Mouse (Mus musculus): ENCODE results near the gene Clec11a. TPM values are rescaled to one million over a fixed set of nuclear protein-coding genes. Genes with fewer than 3 reads are reported as not detected.
A peak's percentile ranks its signal among the peaks of the same experiment; 100 is the strongest.
"Not testable (repeated sequence)": the region's sequence is repeated elsewhere in the genome, so short reads cannot be mapped to it uniquely, and the experiment has no call there.

Clec11a gene
- total RNA-seq, 1 experiment from 2014 or later, result 4.2 TPM

- no peak for ATAC-seq (replicated peaks in 1 of 2; ENCODE audit: insufficient read depth in 1 of 2, low FRiP score in 2 of 2, low TSS enrichment in 1 of 2, low read depth in 1 of 2, poor library complexity in 2 of 2, severe bottlenecking in 2 of 2)
These were observed 3.1 kb downstream of the Clec11a start for GRCm38 (mm10) chr7:44303346-44304340.

- ATAC-seq (replicated peaks in 1 of 2; ENCODE audit: insufficient read depth in 1 of 2, low FRiP score in 2 of 2, low TSS enrichment in 1 of 2, low read depth in 1 of 2, poor library complexity in 2 of 2, severe bottlenecking in 2 of 2), result not testable (repeated sequence)
These were observed 9.2 kb downstream of the Clec11a start for GRCm38 (mm10) chr7:44297501-44297900.

- no peak for ATAC-seq (replicated peaks in 1 of 2; ENCODE audit: insufficient read depth in 1 of 2, low FRiP score in 2 of 2, low TSS enrichment in 1 of 2, low read depth in 1 of 2, poor library complexity in 2 of 2, severe bottlenecking in 2 of 2)
These were observed 15.3 kb downstream of the Clec11a start for GRCm38 (mm10) chr7:44291418-44291817.

GRCm38 (mm10) chr7:44290986-44291385 lies 15.7 kb downstream of the Clec11a start:
- no peak for ATAC-seq (replicated peaks in 1 of 2; ENCODE audit: insufficient read depth in 1 of 2, low FRiP score in 2 of 2, low TSS enrichment in 1 of 2, low read depth in 1 of 2, poor library complexity in 2 of 2, severe bottlenecking in 2 of 2)

GRCm38 (mm10) chr7:44287760-44288159 lies 18.9 kb downstream of the Clec11a start:
- no peak for ATAC-seq (replicated peaks in 1 of 2; ENCODE audit: insufficient read depth in 1 of 2, low FRiP score in 2 of 2, low TSS enrichment in 1 of 2, low read depth in 1 of 2, poor library complexity in 2 of 2, severe bottlenecking in 2 of 2)

- ATAC-seq (replicated peaks in 1 of 2; ENCODE audit: insufficient read depth in 1 of 2, low FRiP score in 2 of 2, low TSS enrichment in 1 of 2, low read depth in 1 of 2, poor library complexity in 2 of 2, severe bottlenecking in 2 of 2), result no peak
These were observed 25.1 kb downstream of the Clec11a start for GRCm38 (mm10) chr7:44281586-44281985.

- ATAC-seq (replicated peaks in 1 of 2; ENCODE audit: insufficient read depth in 1 of 2, low FRiP score in 2 of 2, low TSS enrichment in 1 of 2, low read depth in 1 of 2, poor library complexity in 2 of 2, severe bottlenecking in 2 of 2), result peak; percentile 46 to 58; a peak in 3 of 4 replicates
These were observed 25.7 kb downstream of the Clec11a start for GRCm38 (mm10) chr7:44280959-44281358.

GRCm38 (mm10) chr7:44277250-44277622 lies 29.5 kb downstream of the Clec11a start:
- no peak for ATAC-seq (replicated peaks in 1 of 2; ENCODE audit: insufficient read depth in 1 of 2, low FRiP score in 2 of 2, low TSS enrichment in 1 of 2, low read depth in 1 of 2, poor library complexity in 2 of 2, severe bottlenecking in 2 of 2)

- ATAC-seq (replicated peaks in 1 of 2; ENCODE audit: insufficient read depth in 1 of 2, low FRiP score in 2 of 2, low TSS enrichment in 1 of 2, low read depth in 1 of 2, poor library complexity in 2 of 2, severe bottlenecking in 2 of 2), result no peak
These were observed 30.0 kb downstream of the Clec11a start for GRCm38 (mm10) chr7:44276461-44277249.

GRCm38 (mm10) chr7:44275546-44275945 lies 31.2 kb downstream of the Clec11a start:
- ATAC-seq (replicated peaks in 1 of 2; ENCODE audit: insufficient read depth in 1 of 2, low FRiP score in 2 of 2, low TSS enrichment in 1 of 2, low read depth in 1 of 2, poor library complexity in 2 of 2, severe bottlenecking in 2 of 2), result no peak

GRCm38 (mm10) chr7:44274096-44274495 lies 32.6 kb downstream of the Clec11a start:
- ATAC-seq (replicated peaks in 1 of 2; ENCODE audit: insufficient read depth in 1 of 2, low FRiP score in 2 of 2, low TSS enrichment in 1 of 2, low read depth in 1 of 2, poor library complexity in 2 of 2, severe bottlenecking in 2 of 2), result no peak

GRCm38 (mm10) chr7:44273446-44273845 lies 33.3 kb downstream of the Clec11a start:
- ATAC-seq (replicated peaks in 1 of 2; ENCODE audit: insufficient read depth in 1 of 2, low FRiP score in 2 of 2, low TSS enrichment in 1 of 2, low read depth in 1 of 2, poor library complexity in 2 of 2, severe bottlenecking in 2 of 2), result no peak

GRCm38 (mm10) chr7:44272546-44272945 lies 34.2 kb downstream of the Clec11a start:
- ATAC-seq (replicated peaks in 1 of 2; ENCODE audit: insufficient read depth in 1 of 2, low FRiP score in 2 of 2, low TSS enrichment in 1 of 2, low read depth in 1 of 2, poor library complexity in 2 of 2, severe bottlenecking in 2 of 2), result no peak

- ATAC-seq (replicated peaks in 1 of 2; ENCODE audit: insufficient read depth in 1 of 2, low FRiP score in 2 of 2, low TSS enrichment in 1 of 2, low read depth in 1 of 2, poor library complexity in 2 of 2, severe bottlenecking in 2 of 2), result no peak
These were observed 35.4 kb downstream of the Clec11a start for GRCm38 (mm10) chr7:44271309-44271708.

- no peak for ATAC-seq (replicated peaks in 1 of 2; ENCODE audit: insufficient read depth in 1 of 2, low FRiP score in 2 of 2, low TSS enrichment in 1 of 2, low read depth in 1 of 2, poor library complexity in 2 of 2, severe bottlenecking in 2 of 2)
These were observed 37.3 kb downstream of the Clec11a start for GRCm38 (mm10) chr7:44269397-44269796.

- ATAC-seq (replicated peaks in 1 of 2; ENCODE audit: insufficient read depth in 1 of 2, low FRiP score in 2 of 2, low TSS enrichment in 1 of 2, low read depth in 1 of 2, poor library complexity in 2 of 2, severe bottlenecking in 2 of 2), result no peak
These were observed 38.6 kb downstream of the Clec11a start for GRCm38 (mm10) chr7:44268117-44268516.

- peak; percentile 87 to 91 for ATAC-seq (replicated peaks in 1 of 2; ENCODE audit: insufficient read depth in 1 of 2, low FRiP score in 2 of 2, low TSS enrichment in 1 of 2, low read depth in 1 of 2, poor library complexity in 2 of 2, severe bottlenecking in 2 of 2)
These were observed 43.7 kb downstream of the Clec11a start for GRCm38 (mm10) chr7:44262791-44263643.
